Mouse (Mus musculus) mouse trophoblast stem cell (cell line): Measurements from ENCODE around the gene Znrf4.
"Not testable (repeated sequence)": the region's sequence is repeated elsewhere in the genome, so short reads cannot be mapped to it uniquely, and the experiment has no call there.

ENCODE experiments used
- in situ Hi-C, 2 experiments: fragments of 300-500 bp; cut with MseI, MboI; formaldehyde crosslinking; loops; 2 replicates in 1 of 2; 3 replicates in 1 of 2; pipeline ENCODE4 v1.15.1; 2025

The Znrf4 gene

GRCm38 (mm10) chr17:56536874-56537273 is 24.6 kb upstream of the Znrf4 start:
- in situ Hi-C loops: no loop called here

DNA sequence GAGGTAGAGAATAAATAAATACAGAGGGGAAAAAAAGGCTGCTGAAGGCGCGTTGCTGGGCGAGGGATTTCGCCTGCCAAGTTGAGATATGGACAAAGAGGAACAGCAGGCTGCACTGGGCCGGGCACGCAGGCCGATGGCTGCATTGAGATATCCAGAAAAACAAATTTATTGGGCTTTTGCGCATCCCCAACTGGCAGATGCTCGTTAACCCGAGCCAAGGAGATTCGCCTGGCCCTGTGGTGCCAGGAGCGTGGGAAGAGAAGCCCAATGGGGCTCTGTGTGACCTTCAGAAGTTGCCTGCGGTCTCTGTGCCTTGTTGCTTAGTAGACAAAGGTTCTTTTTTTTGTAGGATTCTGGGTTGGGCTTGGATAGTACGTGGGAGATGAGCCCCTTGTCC is 24.0 kb upstream of the Znrf4 start:
- in situ Hi-C loops: no loop called here

DNA sequence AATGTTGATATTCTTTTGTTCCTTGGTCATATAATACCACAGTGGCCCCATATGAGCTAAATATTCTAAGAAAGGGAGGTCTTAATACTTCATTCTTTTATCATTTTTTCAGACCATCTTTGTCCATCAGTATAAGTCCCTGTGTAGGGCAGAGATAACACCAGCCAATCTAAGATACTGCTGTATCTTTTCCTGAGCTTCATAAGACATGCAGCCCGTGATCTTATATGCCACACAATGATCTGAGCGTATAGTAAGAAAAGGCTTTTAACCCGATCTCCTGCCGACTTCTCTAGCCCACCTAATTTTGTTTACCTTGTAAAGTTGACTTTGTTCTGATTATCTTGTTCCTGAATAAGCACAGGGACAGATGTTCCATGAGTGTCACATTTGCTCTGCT is 12.7 kb upstream of the Znrf4 start:
- in situ Hi-C loops: no loop called here

DNA sequence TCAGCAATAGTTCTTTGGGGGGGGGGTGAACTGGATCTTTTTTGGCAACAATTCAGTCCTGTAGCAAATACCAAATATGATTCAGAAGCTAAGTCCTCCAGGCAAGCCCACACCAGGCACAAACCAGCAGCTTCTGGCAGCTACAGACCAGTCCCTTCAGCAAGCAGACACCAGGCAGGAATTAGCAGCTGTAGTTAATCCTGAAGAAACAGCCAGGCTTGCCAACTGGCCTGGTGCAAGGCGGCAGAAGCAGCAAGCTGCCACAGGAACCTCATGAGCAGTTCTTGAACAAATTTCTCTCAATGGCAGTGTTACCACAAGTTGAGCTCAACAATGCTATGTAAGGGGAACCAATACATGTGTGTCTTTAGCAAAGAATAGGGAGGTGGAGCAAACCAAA is 10.5 kb upstream of the Znrf4 start:
- in situ Hi-C loops: no loop called here

DNA sequence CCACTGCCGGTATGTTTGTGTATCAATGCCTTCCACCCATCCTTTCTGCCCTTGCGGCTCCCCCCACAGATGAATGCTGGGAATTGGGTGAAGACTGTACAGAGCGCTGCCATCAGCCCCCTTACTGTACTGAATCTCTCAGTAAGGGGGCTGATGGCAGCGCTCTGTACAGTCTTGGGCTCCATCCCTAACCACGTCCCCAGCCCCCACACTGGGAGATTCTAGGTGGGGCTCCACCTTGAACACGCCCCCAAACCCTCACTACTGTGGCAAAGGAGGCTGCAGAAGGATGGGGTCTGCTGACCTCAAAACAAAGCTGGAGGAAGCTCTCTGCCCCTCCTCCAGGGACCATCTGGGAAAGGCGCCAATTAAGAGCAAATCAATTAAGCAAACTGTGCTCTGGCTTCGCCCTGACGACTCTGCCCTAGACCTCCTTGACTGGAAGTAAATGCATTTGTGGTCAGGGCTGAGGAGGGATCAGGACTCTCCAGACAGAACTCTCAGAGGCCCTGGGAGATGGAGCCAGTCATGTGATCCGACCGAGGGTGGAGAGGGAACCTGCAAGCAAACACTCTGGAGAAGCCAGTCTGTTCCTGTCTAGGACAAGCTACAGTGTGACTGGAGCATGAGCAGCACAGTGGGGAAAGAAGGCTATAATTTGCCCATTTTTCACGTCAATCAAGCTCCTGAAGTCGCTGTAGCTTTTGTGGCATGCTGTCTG is 3.6 kb upstream of the Znrf4 start:
- in situ Hi-C loops: no loop called here

DNA sequence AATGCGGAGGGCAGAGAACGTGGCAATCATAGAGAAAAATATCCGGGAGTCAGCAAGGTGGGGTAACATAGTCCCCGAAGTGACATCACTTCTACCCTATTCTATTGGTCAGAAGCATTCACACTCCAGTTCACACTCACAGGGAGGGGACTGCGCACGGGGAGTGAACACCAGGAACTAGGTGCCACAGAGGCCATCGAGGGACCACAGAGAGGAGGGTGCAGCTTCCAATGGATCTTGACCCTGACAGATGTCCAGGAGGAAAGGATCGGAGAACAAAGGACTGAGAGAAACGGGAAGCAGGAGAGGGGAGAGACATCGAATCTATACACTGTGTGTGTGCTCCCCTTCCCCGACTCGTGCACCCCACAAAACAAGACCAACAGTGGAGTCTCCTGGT is 2.7 kb upstream of the Znrf4 start:
- in situ Hi-C loops: no loop called here

GRCm38 (mm10) chr17:56514330-56514729 is 2.1 kb upstream of the Znrf4 start:
- in situ Hi-C loops: no loop called here

GRCm38 (mm10) chr17:56511707-56512090 is 532 bp downstream of the Znrf4 start:
- in situ Hi-C loops: no loop called here

DNA sequence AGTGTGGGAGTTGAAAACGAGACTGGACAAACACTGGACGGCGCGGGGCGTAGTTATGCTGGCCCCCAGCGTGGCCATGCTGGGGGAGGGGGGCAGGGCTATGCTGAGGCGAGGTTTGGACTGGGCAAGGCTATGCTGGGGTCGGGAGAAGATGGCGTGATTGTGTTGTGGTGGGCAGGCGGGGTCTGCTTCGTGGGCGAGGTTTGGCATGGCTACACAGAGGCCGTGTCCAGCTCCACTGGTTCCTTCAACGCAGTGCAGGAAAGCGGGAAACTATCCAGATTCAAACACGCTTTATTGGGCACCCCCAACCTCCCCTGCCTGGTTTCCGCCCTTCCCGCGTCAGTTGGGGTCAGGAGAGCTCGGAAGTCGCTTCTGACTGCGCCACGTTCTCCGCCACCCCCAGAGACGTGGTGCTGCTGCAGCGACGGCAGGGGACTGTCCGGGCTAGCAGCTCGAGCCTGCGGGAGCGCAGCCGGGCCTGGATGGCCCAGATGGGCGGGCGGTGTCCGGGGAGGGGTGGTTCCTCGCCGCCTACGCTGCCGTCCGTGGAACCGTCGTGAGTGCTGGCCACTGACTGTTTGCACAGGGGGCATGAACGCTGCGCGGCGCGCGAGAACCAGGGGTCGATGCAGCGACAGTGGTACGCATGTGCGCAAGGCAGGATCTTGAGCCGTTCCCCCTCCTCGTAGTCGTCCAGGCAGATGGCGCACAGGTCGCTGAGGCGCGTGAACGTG is 1.1 kb downstream of the Znrf4 start:
- in situ Hi-C loops: no loop called here

DNA sequence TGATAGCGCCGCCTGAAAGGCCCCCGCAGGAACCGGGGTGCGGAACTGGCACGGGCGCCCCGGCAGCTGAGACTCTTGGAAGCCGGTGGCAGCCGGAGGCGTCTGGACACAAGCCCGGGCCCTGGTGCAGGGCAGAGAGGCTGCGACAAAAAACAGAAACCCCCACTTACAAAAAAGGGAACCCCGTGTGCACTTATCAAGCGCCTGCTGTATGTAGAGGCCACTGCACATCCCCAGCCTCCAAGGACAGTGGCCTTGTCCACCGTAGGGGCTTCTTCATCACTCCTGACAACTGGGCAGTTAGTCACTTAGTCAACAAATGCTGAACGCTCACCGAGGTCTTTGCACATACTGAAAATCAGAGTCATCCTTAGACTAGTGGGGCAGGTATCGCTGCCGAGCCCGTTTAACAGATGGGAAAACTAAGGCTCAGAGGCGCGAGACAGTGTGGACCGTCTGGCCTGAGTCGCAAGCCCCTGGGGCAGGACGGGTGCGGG is 1.7 kb downstream of the Znrf4 start:
- in situ Hi-C loops: no loop called here

DNA sequence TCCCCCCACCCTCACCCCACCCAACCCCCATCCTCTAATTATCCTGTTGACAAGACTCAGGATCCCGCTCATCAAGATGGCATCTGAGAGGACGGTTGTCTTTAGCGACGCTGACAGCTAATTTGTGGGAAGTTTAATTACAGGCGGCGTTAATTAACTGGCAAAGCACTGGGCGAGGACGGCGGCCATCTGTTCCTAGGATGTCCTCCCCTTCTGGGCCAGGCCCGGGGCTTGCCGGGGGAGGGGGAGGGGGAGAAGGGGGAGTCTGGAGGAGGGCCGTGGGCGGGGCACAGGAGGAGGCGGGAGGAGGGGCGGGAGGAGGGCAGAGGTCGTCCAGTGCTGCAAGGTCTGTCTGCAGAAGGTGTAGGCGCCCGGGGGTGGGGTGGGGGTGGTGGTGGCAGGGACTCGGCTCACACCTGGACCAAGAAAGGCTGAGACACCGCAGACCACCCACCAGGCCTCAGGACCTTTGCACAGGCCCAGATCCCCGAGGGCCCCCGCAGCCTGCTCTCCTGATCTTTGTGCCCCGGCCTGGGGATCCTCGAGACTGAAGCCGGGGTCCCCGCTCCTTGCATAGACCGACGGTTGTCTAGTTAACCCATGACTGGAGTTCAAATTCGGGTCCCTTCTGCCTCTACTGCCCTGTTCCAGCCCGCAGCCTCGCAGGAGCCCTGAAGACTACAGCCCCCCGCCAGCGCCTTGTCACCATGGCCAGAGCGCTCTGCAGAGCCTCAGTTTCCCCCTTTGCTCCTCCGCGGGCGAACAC is 2.3 kb downstream of the Znrf4 start:
- in situ Hi-C loops: no loop called here

GRCm38 (mm10) chr17:56509021-56509640 is 3.1 kb downstream of the Znrf4 start:
- in situ Hi-C loops: no loop called here

- in situ Hi-C loops: no loop called here
Observed at GRCm38 (mm10) chr17:56507161-56508068, 4.8 kb downstream of the Znrf4 start.

DNA sequence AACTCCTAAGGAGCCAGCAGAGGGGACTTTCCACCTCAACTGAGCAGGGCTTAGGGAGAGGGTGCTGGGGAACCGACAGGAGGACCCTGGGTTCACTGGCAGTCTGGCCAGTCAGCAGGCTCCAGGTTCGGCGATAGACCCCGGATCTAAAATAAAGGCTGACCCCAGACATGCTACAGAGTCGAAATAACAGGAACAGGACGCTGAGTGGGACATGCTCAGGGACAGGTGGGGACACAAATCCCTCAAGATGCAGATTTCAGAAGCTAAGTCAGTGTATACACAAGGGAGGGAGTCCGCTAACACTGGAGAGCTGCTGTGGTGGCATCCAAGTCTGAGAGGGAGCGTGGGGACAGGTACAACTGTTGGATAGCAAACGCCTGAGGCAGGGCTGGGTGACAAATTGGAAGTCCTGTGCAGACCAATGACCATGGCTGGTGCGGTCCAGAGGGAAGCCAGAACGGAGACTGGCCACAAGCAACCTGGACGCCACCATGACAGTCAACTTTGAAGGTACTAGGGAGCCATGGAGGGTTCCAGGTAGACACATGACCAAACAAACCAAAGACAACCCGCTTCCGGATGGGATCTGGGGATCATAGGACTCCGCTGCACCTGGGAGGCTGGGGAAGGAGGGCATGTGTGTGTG is 5.7 kb downstream of the Znrf4 start:
- in situ Hi-C loops: no loop called here

GRCm38 (mm10) chr17:56505401-56505800 is 6.8 kb downstream of the Znrf4 start:
- in situ Hi-C loops: no loop called here

DNA sequence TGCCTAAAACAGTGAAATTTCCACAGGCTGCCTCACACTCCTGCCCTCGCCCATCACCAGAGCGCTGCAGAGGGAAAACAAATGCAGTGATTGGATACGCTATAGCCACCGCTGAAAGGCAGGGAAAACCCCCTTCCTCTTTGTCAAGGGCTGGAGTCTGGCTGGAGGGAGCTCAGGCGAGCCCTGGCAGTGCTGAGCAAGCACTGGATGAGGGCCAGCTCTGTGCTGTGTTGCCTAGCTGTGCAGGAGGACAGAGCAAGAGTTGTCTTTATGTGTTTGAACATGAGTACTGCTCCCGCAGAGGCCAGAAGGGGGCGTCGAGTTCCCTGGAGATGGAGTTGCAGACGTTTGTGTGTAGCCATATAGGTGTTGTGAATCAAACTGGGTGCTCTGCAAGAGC is 9.7 kb downstream of the Znrf4 start:
- in situ Hi-C loops: no loop called here

DNA sequence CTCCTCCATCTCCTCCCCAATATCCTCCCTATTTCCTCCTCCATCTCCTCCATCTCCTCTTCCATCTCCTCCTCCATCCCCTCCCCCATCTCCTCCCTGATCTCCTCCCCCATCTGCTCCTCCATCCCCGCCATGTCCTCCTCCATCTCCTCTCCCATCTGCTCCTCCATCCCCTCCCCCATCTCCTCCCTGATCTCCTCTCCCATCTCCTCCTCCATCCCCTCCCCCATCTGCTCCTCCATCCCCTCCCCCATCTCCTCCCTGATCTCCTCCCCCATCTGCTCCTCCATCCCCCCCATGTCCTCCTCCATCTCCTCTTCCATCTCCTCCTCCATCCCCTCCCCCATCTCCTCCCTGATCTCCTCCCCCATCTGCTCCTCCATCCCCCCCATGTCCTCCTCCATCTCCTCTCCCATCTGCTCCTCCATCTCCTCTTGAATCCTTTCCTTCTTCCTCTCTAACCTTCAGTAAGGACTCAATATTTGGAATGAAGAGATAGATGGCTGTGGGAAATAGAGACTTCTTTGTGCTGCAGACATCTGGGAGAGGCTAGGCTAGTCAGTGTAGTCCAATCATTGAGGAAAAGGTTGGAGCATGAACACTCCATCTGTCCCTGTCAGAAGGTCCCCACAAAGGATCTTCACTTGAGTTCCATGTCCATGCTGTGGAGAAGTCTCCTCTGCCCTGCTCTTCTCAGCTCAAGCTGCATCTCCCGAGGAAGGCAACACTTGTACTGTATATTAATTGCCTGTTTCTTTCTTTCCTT is 10.4 kb downstream of the Znrf4 start:
- in situ Hi-C loops: not testable (repeated sequence)

- in situ Hi-C loops: no loop called here
Observed at GRCm38 (mm10) chr17:56499229-56499628, 13.0 kb downstream of the Znrf4 start.

- in situ Hi-C loops: no loop called here
Observed at GRCm38 (mm10) chr17:56494480-56494879, 17.8 kb downstream of the Znrf4 start.

DNA sequence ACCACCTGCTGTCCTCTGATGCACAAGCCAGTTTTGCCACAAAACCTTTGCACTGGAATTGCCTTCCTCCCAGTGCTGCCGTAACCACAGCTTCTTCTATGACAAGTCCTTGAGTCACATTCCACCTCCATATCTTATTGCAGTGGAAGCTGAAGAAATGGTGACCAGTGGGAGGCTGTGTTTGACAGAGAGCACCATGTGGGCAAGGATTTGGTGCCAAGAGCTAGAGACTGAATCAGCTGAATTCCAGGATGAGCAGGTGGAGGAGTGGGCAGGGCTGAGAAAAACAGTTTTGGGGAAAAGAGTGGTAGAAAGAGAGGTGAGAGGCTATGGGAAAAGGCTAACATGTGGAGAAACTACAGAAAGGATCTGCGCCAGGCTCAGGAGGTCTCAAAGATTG is 18.4 kb downstream of the Znrf4 start:
- in situ Hi-C loops: no loop called here
